Mouse (Mus musculus): ENCODE data around the gene Tcl1b5.
A peak's percentile ranks its signal among the peaks of the same experiment; 100 is the strongest.
"Not testable (repeated sequence)": the region's sequence is repeated elsewhere in the genome, so short reads cannot be mapped to it uniquely, and the experiment has no call there.

Gene Tcl1b5

GRCm38 (mm10) chr12:105176044-105176443, at the start of gene Tcl1b5:
Gene Tcl1b5, plus strand, starts transcription at chr12:105176344.
- not testable (repeated sequence) for DNase-seq

- no peak for DNase-seq
Observed at GRCm38 (mm10) chr12:105126516-105126915, 49.6 kb upstream of the Tcl1b5 start.

GRCm38 (mm10) chr12:105127607-105128006, 48.5 kb upstream of the Tcl1b5 start:
- DNase-seq: no peak

- DNase-seq: not testable (repeated sequence)
Observed at GRCm38 (mm10) chr12:105129494-105130205, 46.5 kb upstream of the Tcl1b5 start.

GRCm38 (mm10) chr12:105134167-105134566, 42.0 kb upstream of the Tcl1b5 start:
- DNase-seq: not testable (repeated sequence)

GRCm38 (mm10) chr12:105134826-105135225, 41.3 kb upstream of the Tcl1b5 start:
- DNase-seq: not testable (repeated sequence)

GRCm38 (mm10) chr12:105137729-105138128, 38.4 kb upstream of the Tcl1b5 start:
- DNase-seq: not testable (repeated sequence)

- DNase-seq: no peak
Observed at GRCm38 (mm10) chr12:105143096-105143495, 33.0 kb upstream of the Tcl1b5 start.

- DNase-seq: not testable (repeated sequence)
Observed at GRCm38 (mm10) chr12:105144928-105145327, 31.2 kb upstream of the Tcl1b5 start.

GRCm38 (mm10) chr12:105145714-105146113, 30.4 kb upstream of the Tcl1b5 start, which contains the start of gene Tcl1b2:
Gene Tcl1b2, plus strand, starts transcription at chr12:105146014.
- DNase-seq: no peak

GRCm38 (mm10) chr12:105155286-105155685, 20.9 kb upstream of the Tcl1b5 start:
- DNase-seq: not testable (repeated sequence)

- DNase-seq: no peak
Observed at GRCm38 (mm10) chr12:105158842-105159241, 17.3 kb upstream of the Tcl1b5 start.

- no peak for DNase-seq
Observed at GRCm38 (mm10) chr12:105159390-105159789, 16.8 kb upstream of the Tcl1b5 start, which contains the start of gene Tcl1b1. Gene Tcl1b1, plus strand, starts transcription at chr12:105159690.

- DNase-seq: no peak
Observed at GRCm38 (mm10) chr12:105166734-105167133, 9.4 kb upstream of the Tcl1b5 start.

- DNase-seq: no peak
Observed at GRCm38 (mm10) chr12:105173366-105173765, 2.8 kb upstream of the Tcl1b5 start.

- DNase-seq: peak; percentile 9
Observed at GRCm38 (mm10) chr12:105174318-105174717, 1.8 kb upstream of the Tcl1b5 start.

- DNase-seq: not testable (repeated sequence)
Observed at GRCm38 (mm10) chr12:105181040-105181644, 5.0 kb downstream of the Tcl1b5 start.

- not testable (repeated sequence) for DNase-seq
Observed at GRCm38 (mm10) chr12:105188980-105189379, 12.8 kb downstream of the Tcl1b5 start.

- not testable (repeated sequence) for DNase-seq
Observed at GRCm38 (mm10) chr12:105190743-105191142, 14.6 kb downstream of the Tcl1b5 start, which contains the start of gene Tcl1b3. Gene Tcl1b3, plus strand, starts transcription at chr12:105191043.

GRCm38 (mm10) chr12:105199684-105200497, 23.7 kb downstream of the Tcl1b5 start:
- not testable (repeated sequence) for DNase-seq

GRCm38 (mm10) chr12:105201657-105202056, 25.5 kb downstream of the Tcl1b5 start, which contains the start of gene Tcl1b4:
Gene Tcl1b4, plus strand, starts transcription at chr12:105201957.
- not testable (repeated sequence) for DNase-seq

- no peak for DNase-seq
Observed at GRCm38 (mm10) chr12:105207071-105207470, 30.9 kb downstream of the Tcl1b5 start.

- no peak for DNase-seq
Observed at GRCm38 (mm10) chr12:105208441-105208840, 32.3 kb downstream of the Tcl1b5 start.

Data from cerebellum, adult 9-10 months (tissue).